Mouse (Mus musculus): ENCODE results near the gene Fbxl15.

GRCm38 (mm10) chr19:46311341-46311740 lies 16.6 kb upstream of the Fbxl15 start:
- TF ChIP-seq CTCF (IDR thresholded peaks at IDR 0.05; ENCODE audit: low read depth, low read length) (no peak), EP300 (IDR thresholded peaks at IDR 0.05; ENCODE audit: insufficient read depth, low read depth, low read length) (no peak)

All from ES-Bruce4 (cell line).